Mouse (Mus musculus) liver, adult 2 months (tissue): Measurements from ENCODE around the gene Palld. TPM values are rescaled to one million over a fixed set of nuclear protein-coding genes. Genes with fewer than 3 reads are reported as not detected.
A peak's percentile ranks its signal among the peaks of the same experiment; 100 is the strongest.

Experiments used
- DNase-seq: peaks from one replicate; pipeline ENCODE4 v3.0.0-alpha.2; 2011; ENCODE audit warnings: low read depth, low spot score; ENCODE audit errors: extremely low read depth
- H3K27ac ChIP-seq: fragments of 200-500 bp; replicated peaks from 2 replicates; pipeline ENCODE4 v1.5.1; 2012; ENCODE audit warnings: low read depth, mild to moderate bottlenecking, control low read depth, inconsistent platforms, low read length; ENCODE audit not compliant: insufficient read depth
- H3K27me3 ChIP-seq: fragments of 200-500 bp; 2 replicates; pipeline ENCODE4 v1.6.1; 2012; ENCODE audit warnings: mild to moderate bottlenecking, moderate library complexity, low read length, inconsistent platforms; ENCODE audit not compliant: control insufficient read depth, insufficient read depth
- H3K36me3 ChIP-seq: fragments of 200-500 bp; 2 replicates; pipeline ENCODE4 v1.6.1; 2012; ENCODE audit warnings: low read length, inconsistent platforms; ENCODE audit not compliant: control insufficient read depth, insufficient read depth
- H3K4me1 ChIP-seq: fragments of 200-500 bp; 2 replicates; pipeline ENCODE4 v1.6.1; 2011; ENCODE audit warnings: low read length; ENCODE audit not compliant: control insufficient read depth, insufficient read depth
- H3K4me3 ChIP-seq: fragments of 200-500 bp; 2 replicates; pipeline ENCODE4 v1.5.1; 2011; ENCODE audit warnings: low read depth, mild to moderate bottlenecking, control low read depth, low read length, moderate library complexity; ENCODE audit not compliant: insufficient read depth
- H3K79me2 ChIP-seq: fragments of 200-500 bp; 2 replicates; pipeline ENCODE4 v1.6.1; 2012; ENCODE audit warnings: inconsistent platforms, mild to moderate bottlenecking, low read length, moderate library complexity; ENCODE audit not compliant: control insufficient read depth, insufficient read depth
- H3K9ac ChIP-seq: fragments of 200-500 bp; 2 replicates; pipeline ENCODE4 v1.6.1; 2012; ENCODE audit warnings: low read depth, mild to moderate bottlenecking, control low read depth, inconsistent platforms, low read length
- CTCF ChIP-seq: fragments of 200-500 bp; IDR thresholded peaks from 2 replicates; pipeline ENCODE4 v1.5.1; 2011; ENCODE audit warnings: low read depth, low read length, control low read depth
- POLR2A ChIP-seq: fragments of 200-500 bp; IDR thresholded peaks from 2 replicates; pipeline ENCODE4 v1.6.1; 2011; ENCODE audit warnings: low read length, control low read depth; ENCODE audit not compliant: insufficient read depth; ENCODE audit errors: extremely low read depth
- WGBS: fragments of 180-500 bp; shearing (Covaris S2); methylation state at CpG from one replicate; pipeline ENCODE4 v1.1.7; 2018; 5-methylcytosine and 5-hydroxymethylcytosine counted together
- polyA plus RNA-seq: library from polyadenylated mRNA; depleted of rRNA; stranded (reverse); fragments of >200 nt; gene quantifications from 2 replicates; pipeline ENCODE4 v1.2.3, GENCODE M21; 2012
- total RNA-seq: library from RNA; depleted of rRNA; stranded (reverse); fragments of >200 nt; gene quantifications from 2 replicates; pipeline ENCODE4 v1.2.3, GENCODE M21; 2014

The Palld gene
- total and polyA plus RNA-seq, 2 experiments = 10.1 to 17.8 TPM

- no peak for DNase-seq
- 41% methylated on average over 6 of the region's 6 CpGs for WGBS
- Histone ChIP-seq H3K27me3 (no peaks in the 10 kb centered on the region), H3K27ac (no peak overlapping the region), H3K36me3 (no peaks in the 10 kb centered on the region), H3K4me1 (no peaks in the 10 kb centered on the region), H3K79me2 (no peaks in the 10 kb centered on the region), H3K9ac (no peak overlapping the region), H3K4me3 (no peak overlapping the region)
- TF ChIP-seq POLR2A (no peak), CTCF (no peak)
Measured at GRCm38 (mm10) chr8:61714293-61714831, 188.1 kb downstream of the Palld start.

GRCm38 (mm10) chr8:61713195-61713990 lies 189.1 kb downstream of the Palld start:
- WGBS = 64% methylated on average over 16 of the region's 16 CpGs

GRCm38 (mm10) chr8:61712426-61712825 lies 190.1 kb downstream of the Palld start:
- no peaks in the 10 kb centered on the region for H3K27me3 ChIP-seq
- H3K9ac ChIP-seq = no peak overlapping the region
- H3K4me1 ChIP-seq = no peaks in the 10 kb centered on the region
- no peaks in the 10 kb centered on the region for H3K79me2 ChIP-seq
- no peaks in the 10 kb centered on the region for H3K36me3 ChIP-seq
- H3K27ac ChIP-seq = no peak overlapping the region
- peak; percentile 1 for DNase-seq
- 78% methylated on average over 2 of the region's 2 CpGs for WGBS
- H3K4me3 ChIP-seq = no peak overlapping the region
- no peak for TF ChIP-seq POLR2A
- TF ChIP-seq CTCF = no peak

More at GRCm38 (mm10) chr8:61713195-61713990, 189.1 kb downstream of the Palld start:
- Histone ChIP-seq H3K4me1 (no peaks in the 10 kb centered on the region), H3K79me2 (no peaks in the 10 kb centered on the region), H3K27me3 (no peaks in the 10 kb centered on the region), H3K27ac (no peak overlapping the region), H3K36me3 (no peaks in the 10 kb centered on the region), H3K4me3 (no peak overlapping the region), H3K9ac (no peak overlapping the region)
- no peak for DNase-seq
- no peak for TF ChIP-seq CTCF
- TF ChIP-seq POLR2A = no peak

GRCm38 (mm10) chr8:61708586-61709305 lies 193.7 kb downstream of the Palld start:
- no peak for DNase-seq
- Histone ChIP-seq H3K27ac (no peak overlapping the region), H3K9ac (no peak overlapping the region), H3K79me2 (no peaks in the 10 kb centered on the region), H3K4me1 (no peaks in the 10 kb centered on the region), H3K27me3 (0 out of 2 replicates have a peak, but pooled peaks cover 2% of the 10 kb centered on the region), H3K4me3 (no peak overlapping the region), H3K36me3 (no peaks in the 10 kb centered on the region)
- no peak for TF ChIP-seq POLR2A
- WGBS = 93% methylated on average over 8 of the region's 8 CpGs

DNA sequence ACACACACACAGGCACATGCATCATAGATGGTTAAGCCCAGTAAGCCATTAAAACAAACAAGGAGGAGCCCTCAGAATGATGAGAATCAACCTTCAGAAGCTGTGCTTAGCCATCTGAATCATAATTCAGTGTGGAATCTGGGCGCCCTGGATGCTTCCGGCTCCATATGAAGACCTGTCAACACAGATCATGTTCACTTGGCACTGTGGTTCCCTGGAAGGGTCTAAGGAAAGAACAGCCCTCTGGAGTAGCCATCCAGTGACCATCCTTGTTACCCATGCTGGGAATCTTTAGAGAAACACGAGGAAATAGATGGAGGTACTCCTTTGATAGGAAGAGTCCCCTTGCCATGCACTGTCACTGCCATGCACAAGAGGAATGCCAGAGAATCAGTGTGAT lies 197.0 kb downstream of the Palld start:
- TF ChIP-seq CTCF (no peak), POLR2A (no peak)
- Histone ChIP-seq H3K79me2 (no peaks in the 10 kb centered on the region), H3K27ac (no peak overlapping the region), H3K36me3 (no peaks in the 10 kb centered on the region), H3K4me3 (no peak overlapping the region), H3K4me1 (no peaks in the 10 kb centered on the region), H3K27me3 (0 out of 2 replicates have a peak, but pooled peaks cover 2% of the 10 kb centered on the region), H3K9ac (no peak overlapping the region)
- DNase-seq = no peak
- 88% methylated on average over 3 of the region's 3 CpGs for WGBS
